Mouse (Mus musculus) ES-Bruce4 (cell line): ENCODE data around the gene Clec2e. TPM values are rescaled to one million over a fixed set of nuclear protein-coding genes. Genes with fewer than 3 reads are reported as not detected.

Source experiments
- H3K27ac ChIP-seq: 2 replicates; pipeline ENCODE4 v1.5.1; 2012; ENCODE audit warnings: low read length, inconsistent platforms; ENCODE audit not compliant: insufficient read depth
- H3K27me3 ChIP-seq: 2 replicates; pipeline ENCODE4 v1.6.1; 2012; ENCODE audit warnings: mild to moderate bottlenecking, low read length, inconsistent platforms; ENCODE audit not compliant: control insufficient read depth, poor library complexity, insufficient read depth, severe bottlenecking
- H3K36me3 ChIP-seq: 2 replicates; pipeline ENCODE4 v1.6.1; 2012; ENCODE audit warnings: inconsistent platforms, mild to moderate bottlenecking, low read length, moderate library complexity; ENCODE audit not compliant: control insufficient read depth, poor library complexity, insufficient read depth, severe bottlenecking
- H3K4me1 ChIP-seq: one replicate; pipeline ENCODE4 v1.8.1; 2011; ENCODE audit warnings: low read length; ENCODE audit not compliant: control insufficient read depth, insufficient read depth
- H3K4me3 ChIP-seq: 2 replicates; pipeline ENCODE4 v1.5.1; 2011; ENCODE audit warnings: low read depth, mild to moderate bottlenecking, low read length
- H3K9ac ChIP-seq: 2 replicates; pipeline ENCODE4 v1.6.1; 2012; ENCODE audit warnings: low read depth, mild to moderate bottlenecking, inconsistent platforms; ENCODE audit not compliant: poor library complexity, severe bottlenecking
- H3K9me3 ChIP-seq: replicated peaks from 2 replicates; pipeline ENCODE4 v1.6.1; 2012; ENCODE audit warnings: mild to moderate bottlenecking, low read length, inconsistent platforms; ENCODE audit not compliant: control insufficient read depth, poor library complexity, insufficient read depth, severe bottlenecking
- CTCF ChIP-seq: IDR thresholded peaks from one replicate; pipeline ENCODE4 v1.8.1; 2011; ENCODE audit warnings: low read depth, low read length
- EP300 ChIP-seq: IDR thresholded peaks from 2 replicates; pipeline ENCODE4 v1.6.1; 2011; ENCODE audit warnings: low read depth, low read length; ENCODE audit not compliant: insufficient read depth
- POLR2A ChIP-seq: IDR thresholded peaks from one replicate; pipeline ENCODE4 v1.8.1; 2011; ENCODE audit warnings: low read length; ENCODE audit not compliant: insufficient read depth
- polyA plus RNA-seq: library from polyadenylated mRNA; stranded (reverse); fragments of >200 nt; gene quantifications from 2 replicates; pipeline ENCODE4 v1.2.4, GENCODE M21; 2011; ENCODE audit warnings: low read depth; ENCODE audit not compliant: missing spikeins, insufficient read depth, insufficient read length

The Clec2e gene
- polyA plus RNA-seq, 1 experiment: 0.48 TPM

GRCm38 (mm10) chr6:129051731-129052130 is 49.0 kb downstream of the Clec2e start:
- Histone ChIP-seq H3K4me3 (no peak overlapping the region), H3K4me1 (no peaks in the 10 kb centered on the region)
- TF ChIP-seq CTCF (no peak), EP300 (no peak)

GRCm38 (mm10) chr6:129051086-129051485 is 49.6 kb downstream of the Clec2e start:
- no peaks in the 10 kb centered on the region for H3K4me1 ChIP-seq
- no peak overlapping the region for H3K4me3 ChIP-seq
- no peaks in the 10 kb centered on the region for H3K36me3 ChIP-seq
- H3K9ac ChIP-seq: no peak overlapping the region
- H3K27me3 ChIP-seq: no peaks in the 10 kb centered on the region
- no peak for TF ChIP-seq CTCF
- TF ChIP-seq POLR2A: no peak
- no peak for TF ChIP-seq EP300
- H3K9me3 ChIP-seq: no peaks in the 10 kb centered on the region
- H3K27ac ChIP-seq: no peak overlapping the region

More at GRCm38 (mm10) chr6:129051731-129052130, 49.0 kb downstream of the Clec2e start:
- Histone ChIP-seq H3K36me3 (no peaks in the 10 kb centered on the region), H3K9ac (no peak overlapping the region), H3K27me3 (no peaks in the 10 kb centered on the region), H3K27ac (no peak overlapping the region), H3K9me3 (no peaks in the 10 kb centered on the region)

GRCm38 (mm10) chr6:129049596-129050251 is 51.0 kb downstream of the Clec2e start:
- Histone ChIP-seq H3K9me3 (no peaks in the 10 kb centered on the region), H3K27ac (no peak overlapping the region), H3K27me3 (no peaks in the 10 kb centered on the region), H3K4me3 (peak overlapping the region; percentile 63), H3K36me3 (no peaks in the 10 kb centered on the region), H3K4me1 (no peaks in the 10 kb centered on the region), H3K9ac (peak overlapping the region; percentile 13; the same call in 1 of the 2 replicates)
- TF ChIP-seq CTCF (no peak), EP300 (no peak), POLR2A (no peak)

- H3K9ac ChIP-seq: peak overlapping the region; percentile 13; the same call in 1 of the 2 replicates
- H3K27ac ChIP-seq: no peak overlapping the region
These were observed 51.7 kb downstream of the Clec2e start for GRCm38 (mm10) chr6:129048857-129049473.

GRCm38 (mm10) chr6:129048381-129048780 is 52.3 kb downstream of the Clec2e start:
- Histone ChIP-seq H3K27ac (no peak overlapping the region), H3K27me3 (no peaks in the 10 kb centered on the region), H3K36me3 (no peaks in the 10 kb centered on the region), H3K4me1 (peaks cover 2% of the 10 kb centered on the region), H3K4me3 (no peak overlapping the region), H3K9ac (no peak overlapping the region), H3K9me3 (peaks cover 1% of the 10 kb centered on the region; the same call in 1 of the 2 replicates)
- TF ChIP-seq CTCF (no peak), EP300 (no peak), POLR2A (no peak)

More at GRCm38 (mm10) chr6:129048857-129049473, 51.7 kb downstream of the Clec2e start:
- Histone ChIP-seq H3K9me3 (no peaks in the 10 kb centered on the region), H3K36me3 (no peaks in the 10 kb centered on the region), H3K4me3 (peak overlapping the region; percentile 73), H3K4me1 (no peaks in the 10 kb centered on the region), H3K27me3 (no peaks in the 10 kb centered on the region)
- TF ChIP-seq POLR2A (no peak), EP300 (0 out of 2 replicates have a peak, but pooled peaks have one; percentile 37)

- peaks cover 25% of the 10 kb centered on the region for H3K9me3 ChIP-seq
- no peak within 1 kb of the TSS for H3K27ac ChIP-seq
- H3K4me3 ChIP-seq: no peak within 1 kb of the TSS
- TF ChIP-seq POLR2A: no peak
- TF ChIP-seq CTCF: no peak
- no peak for TF ChIP-seq EP300
- H3K27me3 ChIP-seq: no peaks in the 10 kb centered on the region
- H3K36me3 ChIP-seq: no peaks in the 10 kb centered on the region
- H3K4me1 ChIP-seq: peaks cover 2% of the 10 kb centered on the region
- H3K9ac ChIP-seq: no peak within 1 kb of the TSS
These were observed 55.1 kb downstream of the Clec2e start, which contains the start of gene Klrb1f for GRCm38 (mm10) chr6:129045601-129046000. Klrb1f (plus strand) TSS chr6:129045901.
